Mouse (Mus musculus) midbrain, embryonic 11.5 days (tissue): Measurements from ENCODE around the gene Ccl5. TPM values are rescaled to one million over a fixed set of nuclear protein-coding genes. Genes with fewer than 3 reads are reported as not detected.

ENCODE experiments used
- ATAC-seq: fragments of 200-750 bp; cut with Nextera tagmentation; 2 replicates; pipeline ENCODE4 v1.8.0; 2017; ENCODE audit warnings: moderate TSS enrichment, moderate library complexity; ENCODE audit not compliant: low FRiP score
- DNase-seq: peaks from one replicate; pipeline ENCODE4 v3.0.0; 2015; ENCODE audit warnings: low spot score; ENCODE audit errors: missing footprints
- H3K27ac ChIP-seq: fragments of 300-500 bp; sonication (generic); 2 replicates; pipeline ENCODE4 v1.5.1; 2014; ENCODE audit warnings: low read depth, low read length
- H3K27me3 ChIP-seq: fragments of 300-500 bp; sonication (generic); 2 replicates; pipeline ENCODE4 v1.6.1; 2014; ENCODE audit warnings: mild to moderate bottlenecking, low read length, moderate library complexity, mixed read lengths; ENCODE audit not compliant: control insufficient read depth, insufficient read depth
- H3K36me3 ChIP-seq: fragments of 300-500 bp; sonication (generic); 2 replicates; pipeline ENCODE4 v1.6.1; 2014; ENCODE audit warnings: mild to moderate bottlenecking, low read length, moderate library complexity, mixed read lengths; ENCODE audit not compliant: control insufficient read depth, insufficient read depth
- H3K4me1 ChIP-seq: fragments of 300-500 bp; sonication (generic); 2 replicates; pipeline ENCODE4 v1.6.1; 2014; ENCODE audit warnings: low read length; ENCODE audit not compliant: control insufficient read depth, insufficient read depth
- H3K4me2 ChIP-seq: fragments of 300-500 bp; sonication (generic); 2 replicates; pipeline ENCODE4 v1.6.1; 2014; ENCODE audit warnings: mild to moderate bottlenecking, moderate library complexity
- H3K4me3 ChIP-seq: fragments of 300-500 bp; sonication (generic); 2 replicates; pipeline ENCODE4 v1.5.1; 2014; ENCODE audit warnings: low read depth, low read length
- H3K9ac ChIP-seq: fragments of 300-500 bp; sonication (generic); 2 replicates; pipeline ENCODE4 v1.6.1; 2014; ENCODE audit warnings: low read length
- H3K9me3 ChIP-seq: fragments of 300-500 bp; sonication (generic); 2 replicates; pipeline ENCODE4 v1.6.1; 2016; ENCODE audit warnings: low read length; ENCODE audit not compliant: control insufficient read depth
- WGBS: fragments of 180-500 bp; shearing (Covaris S2); extraction: QIAGEN DNeasy Blood & Tissue Kit; methylation state at CpG from one replicate; pipeline ENCODE4 v1.1.7; 2014; 5-methylcytosine and 5-hydroxymethylcytosine counted together
- polyA plus RNA-seq: library from polyadenylated mRNA; unstranded; fragments of >200 nt; fragmentation: Nextera tagmentation; extraction: Ambion mirVana; gene quantifications from 2 replicates; pipeline ENCODE4 v1.2.1, GENCODE M21; 2014

Ccl5 gene
- polyA plus RNA-seq = not detected in 2 replicates

DNA sequence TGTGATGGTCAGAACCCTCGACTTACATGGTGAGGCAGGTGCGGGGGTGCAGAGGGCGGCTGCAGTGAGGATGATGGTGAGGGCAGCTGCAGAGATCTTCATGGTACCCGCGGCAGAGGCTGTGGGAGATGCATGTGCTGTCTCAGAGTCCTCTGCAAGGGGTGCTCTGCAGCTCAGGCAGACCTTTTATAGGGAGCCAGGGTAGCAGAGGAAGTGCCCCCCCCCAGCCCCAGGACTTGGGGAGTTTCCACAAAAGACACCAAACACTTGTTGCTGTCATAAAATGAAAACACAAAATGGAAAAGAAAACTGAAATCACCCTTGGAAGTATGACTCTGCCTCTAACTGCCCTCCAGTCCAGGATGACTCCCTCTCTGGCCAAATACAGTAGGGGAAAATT is at the start of gene Ccl5:
Gene Ccl5, minus strand, starts transcription at position 159 of the 400 bp plus-strand sequence.
- Histone ChIP-seq H3K9me3 (no peaks in the 10 kb centered on the region), H3K9ac (no peak within 1 kb of the TSS), H3K4me3 (no peak within 1 kb of the TSS), H3K4me2 (no peak within 1 kb of the TSS), H3K27me3 (no peaks in the 10 kb centered on the region), H3K27ac (no peak within 1 kb of the TSS), H3K36me3 (no peaks in the 10 kb centered on the region), H3K4me1 (no peaks in the 10 kb centered on the region)
- WGBS = 88% methylated on average over 5 of the region's 5 CpGs
- ATAC-seq (no peak), DNase-seq (no peak)

DNA sequence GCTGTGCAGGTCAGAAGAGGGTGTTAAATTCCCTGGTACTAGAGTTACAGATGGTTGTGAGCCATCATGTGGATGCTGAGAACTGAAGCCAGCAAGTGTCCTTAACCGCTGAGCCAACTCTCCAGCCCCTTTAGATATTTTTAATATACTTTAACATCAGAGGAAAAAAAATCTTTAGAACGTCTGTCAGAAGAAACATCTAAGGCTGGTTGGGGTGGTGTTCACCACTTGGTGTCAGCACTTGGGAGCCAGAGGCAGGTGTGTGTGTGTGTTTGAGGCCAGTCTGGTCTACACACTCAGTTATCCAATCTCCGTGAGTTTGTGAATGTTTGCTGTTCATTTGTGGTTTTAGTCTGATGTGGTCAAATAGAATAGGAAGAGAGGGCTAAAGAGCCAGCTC is 48.7 kb upstream of the Ccl5 start:
- H3K4me2 ChIP-seq = no peak overlapping the region
- 87% methylated on average over 3 of the region's 3 CpGs for WGBS
- no peak for ATAC-seq

DNA sequence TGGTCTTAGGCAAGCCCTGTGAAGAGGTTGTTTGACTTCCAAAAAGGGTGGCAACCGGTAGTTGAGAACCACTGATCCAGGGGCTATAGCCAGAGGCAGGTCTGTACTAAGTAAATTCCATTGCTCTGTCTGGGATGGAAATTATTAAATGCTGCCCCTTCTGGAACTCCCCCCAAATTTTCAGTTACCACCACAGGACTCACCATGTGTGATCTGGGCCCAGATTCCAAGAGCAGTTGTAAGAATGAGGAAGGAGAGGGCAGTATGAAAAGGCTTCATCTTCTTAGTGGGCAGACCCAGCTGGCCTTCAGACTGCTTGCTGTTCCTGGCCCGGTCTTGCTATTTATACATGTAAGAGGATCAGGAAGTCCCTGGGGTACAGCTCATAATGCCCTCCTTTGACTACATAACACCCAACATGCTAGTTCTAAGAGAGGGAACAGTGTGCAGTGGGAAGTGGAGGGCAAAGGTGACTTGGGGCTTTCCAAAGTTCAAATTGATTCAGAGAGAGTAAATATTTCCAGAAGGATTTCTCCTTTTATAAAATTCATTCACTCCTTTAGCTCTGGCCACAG is 48.0 kb upstream of the Ccl5 start, which contains the start of gene Ccl9:
Gene Ccl9, minus strand, starts transcription at position 451 of the 575 bp plus-strand sequence.
- no peak for ATAC-seq

More for the DNA sequence above, 48.7 kb upstream of the Ccl5 start:
- H3K9me3 ChIP-seq = no peaks in the 10 kb centered on the region
- no peak for DNase-seq
- H3K4me1 ChIP-seq = no peaks in the 10 kb centered on the region
- H3K4me3 ChIP-seq = no peak overlapping the region
- H3K36me3 ChIP-seq = no peaks in the 10 kb centered on the region
- no peaks in the 10 kb centered on the region for H3K27me3 ChIP-seq
- no peak overlapping the region for H3K27ac ChIP-seq
- H3K9ac ChIP-seq = no peak overlapping the region

DNA sequence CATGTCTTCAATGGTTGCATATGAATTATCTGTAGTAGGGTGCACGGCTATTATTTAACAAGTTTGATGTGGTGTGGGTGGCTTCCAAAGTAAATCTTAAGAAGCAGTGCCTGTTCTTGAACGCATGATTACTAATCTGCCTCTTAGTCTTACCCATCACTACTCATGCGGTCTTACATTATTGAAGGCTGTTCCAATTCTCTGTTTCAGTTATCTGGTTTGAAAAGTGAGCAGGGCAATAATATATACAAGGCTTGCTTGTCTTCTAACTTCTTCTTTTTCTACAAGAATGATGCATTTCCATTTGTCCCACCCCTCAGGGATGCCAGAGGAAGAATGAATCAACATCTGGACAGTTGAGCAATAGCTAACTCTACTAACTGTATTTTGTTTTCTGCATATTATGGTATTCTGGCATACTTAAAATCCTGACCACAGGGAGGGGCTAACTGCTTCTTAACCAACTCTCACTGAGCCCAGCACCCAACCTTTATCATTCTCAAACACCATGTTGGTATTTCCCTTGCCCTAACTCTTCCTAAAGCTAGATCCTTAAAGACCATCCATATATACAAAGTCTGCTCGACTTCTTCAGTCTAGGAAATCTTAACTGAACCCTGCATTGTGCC is 46.7 kb upstream of the Ccl5 start:
- DNase-seq = no peak
- 86% methylated on average over 4 of the region's 4 CpGs for WGBS
- H3K27ac ChIP-seq = no peak overlapping the region
- no peak overlapping the region for H3K4me2 ChIP-seq
- no peaks in the 10 kb centered on the region for H3K27me3 ChIP-seq
- H3K36me3 ChIP-seq = no peaks in the 10 kb centered on the region
- no peaks in the 10 kb centered on the region for H3K9me3 ChIP-seq
- H3K4me3 ChIP-seq = no peak overlapping the region
- H3K4me1 ChIP-seq = no peaks in the 10 kb centered on the region
- no peak overlapping the region for H3K9ac ChIP-seq
- no peak for ATAC-seq

More for the DNA sequence above, 48.0 kb upstream of the Ccl5 start, which contains the start of gene Ccl9:
- no peak within 1 kb of the TSS for H3K9ac ChIP-seq
- WGBS = 55% methylated on average over 2 of the region's 2 CpGs
- DNase-seq = no peak
- H3K9me3 ChIP-seq = no peaks in the 10 kb centered on the region
- H3K4me2 ChIP-seq = no peak within 1 kb of the TSS
- H3K4me1 ChIP-seq = no peaks in the 10 kb centered on the region
- H3K4me3 ChIP-seq = no peak within 1 kb of the TSS
- no peaks in the 10 kb centered on the region for H3K36me3 ChIP-seq
- H3K27ac ChIP-seq = no peak within 1 kb of the TSS
- no peaks in the 10 kb centered on the region for H3K27me3 ChIP-seq

DNA sequence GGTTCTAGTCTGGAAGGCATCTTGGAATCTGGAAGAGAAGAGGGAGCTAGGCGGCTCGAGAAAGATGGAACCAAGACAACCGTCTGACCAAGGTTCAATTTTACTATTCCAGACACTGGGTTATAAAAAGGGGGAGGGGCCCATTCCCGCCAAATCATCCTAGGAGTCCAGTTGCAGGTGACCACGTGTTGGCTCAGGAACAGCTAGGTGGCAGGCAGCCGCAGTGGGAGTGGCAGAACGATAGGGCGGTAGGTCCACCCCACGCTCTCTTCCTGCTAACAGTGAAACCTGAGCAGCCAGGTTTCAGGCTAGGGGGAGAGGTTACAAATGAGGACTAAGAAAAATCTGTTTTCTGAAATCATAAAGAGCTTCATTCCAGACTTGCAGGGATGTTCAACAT is 42.5 kb upstream of the Ccl5 start:
- Histone ChIP-seq H3K4me1 (no peaks in the 10 kb centered on the region), H3K4me2 (no peak overlapping the region), H3K36me3 (no peaks in the 10 kb centered on the region), H3K27me3 (no peaks in the 10 kb centered on the region), H3K4me3 (no peak overlapping the region), H3K9me3 (no peaks in the 10 kb centered on the region), H3K27ac (no peak overlapping the region), H3K9ac (no peak overlapping the region)
- no peak for ATAC-seq
- 73% methylated on average over 9 of the region's 9 CpGs for WGBS
- DNase-seq = no peak

DNA sequence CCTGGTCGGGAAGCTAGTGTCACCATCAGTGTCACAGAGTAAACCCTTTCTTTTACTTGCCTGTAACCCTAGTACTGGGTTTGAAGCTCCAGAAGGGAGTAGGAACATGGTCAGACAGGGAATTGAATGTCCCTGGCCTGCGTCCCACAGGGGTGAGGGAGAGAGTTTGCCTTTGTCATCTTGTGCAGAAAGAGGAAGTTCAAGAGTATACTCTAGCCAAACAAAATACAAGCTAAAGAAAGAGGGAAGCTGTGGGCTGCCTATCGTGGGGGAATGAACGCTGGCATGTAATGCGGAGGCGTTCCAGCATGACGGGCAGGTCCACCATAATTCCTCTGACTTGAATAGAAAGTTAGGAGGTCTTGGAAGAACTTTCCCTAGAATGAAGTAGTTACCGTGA is 41.9 kb upstream of the Ccl5 start:
- Histone ChIP-seq H3K27ac (no peak overlapping the region), H3K9me3 (no peaks in the 10 kb centered on the region), H3K4me1 (no peaks in the 10 kb centered on the region), H3K4me3 (no peak overlapping the region), H3K27me3 (no peaks in the 10 kb centered on the region), H3K4me2 (no peak overlapping the region), H3K9ac (no peak overlapping the region), H3K36me3 (no peaks in the 10 kb centered on the region)
- DNase-seq (no peak), ATAC-seq (no peak)
- WGBS = 92% methylated on average over 8 of the region's 8 CpGs

DNA sequence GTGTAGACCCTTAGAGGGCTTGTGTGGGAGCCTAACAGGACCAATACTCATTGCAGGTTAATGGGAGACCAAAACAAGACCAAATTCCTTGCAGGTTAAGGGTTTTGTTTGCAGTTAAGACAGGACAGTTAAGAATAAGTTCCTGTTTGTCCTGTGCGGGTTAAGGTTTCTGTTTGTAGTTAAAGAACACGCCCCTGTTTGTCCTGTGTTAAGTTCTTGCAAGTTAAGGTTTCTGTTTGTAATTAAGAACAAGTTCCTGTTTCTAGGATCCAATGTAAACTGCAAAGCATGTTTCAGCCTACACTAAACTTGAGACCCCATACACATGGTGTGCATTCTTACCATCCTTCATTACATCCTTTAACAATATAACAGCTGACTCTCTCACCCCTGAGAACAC is 39.9 kb upstream of the Ccl5 start:
- no peaks in the 10 kb centered on the region for H3K9me3 ChIP-seq
- no peaks in the 10 kb centered on the region for H3K36me3 ChIP-seq
- no peak overlapping the region for H3K4me3 ChIP-seq
- peak; percentile 39 for DNase-seq
- no peaks in the 10 kb centered on the region for H3K4me1 ChIP-seq
- no peak overlapping the region for H3K27ac ChIP-seq
- no peak for ATAC-seq
- H3K9ac ChIP-seq = no peak overlapping the region
- H3K27me3 ChIP-seq = no peaks in the 10 kb centered on the region
- no peak overlapping the region for H3K4me2 ChIP-seq
- 80% methylated on average over 2 of the region's 2 CpGs for WGBS

DNA sequence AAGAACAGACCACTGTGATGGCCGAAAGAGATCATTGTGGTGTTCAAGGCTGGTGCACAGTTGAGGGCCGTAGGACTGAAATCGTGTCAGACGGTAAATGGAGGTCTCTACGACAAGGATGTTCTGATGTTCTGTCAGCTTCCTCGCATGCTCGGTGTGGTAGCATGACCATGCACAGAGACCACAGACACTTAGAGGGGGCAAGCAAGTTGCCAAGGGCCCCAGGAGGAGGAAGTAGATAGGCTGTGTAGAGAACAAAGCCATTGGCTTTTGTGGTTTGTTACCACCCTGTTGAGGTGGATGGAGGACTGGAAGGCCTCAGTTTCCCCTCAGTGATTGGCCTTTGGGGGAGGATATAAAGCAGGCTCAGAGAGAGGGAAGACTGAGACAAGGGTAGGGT is 38.9 kb upstream of the Ccl5 start:
- H3K4me3 ChIP-seq = no peak overlapping the region
- no peak overlapping the region for H3K4me2 ChIP-seq
- WGBS = 91% methylated on average over 7 of the region's 7 CpGs
- no peak overlapping the region for H3K9ac ChIP-seq
- H3K27me3 ChIP-seq = no peaks in the 10 kb centered on the region
- no peaks in the 10 kb centered on the region for H3K4me1 ChIP-seq
- H3K9me3 ChIP-seq = no peaks in the 10 kb centered on the region
- H3K27ac ChIP-seq = no peak overlapping the region
- DNase-seq (no peak), ATAC-seq (no peak)
- H3K36me3 ChIP-seq = no peaks in the 10 kb centered on the region

DNA sequence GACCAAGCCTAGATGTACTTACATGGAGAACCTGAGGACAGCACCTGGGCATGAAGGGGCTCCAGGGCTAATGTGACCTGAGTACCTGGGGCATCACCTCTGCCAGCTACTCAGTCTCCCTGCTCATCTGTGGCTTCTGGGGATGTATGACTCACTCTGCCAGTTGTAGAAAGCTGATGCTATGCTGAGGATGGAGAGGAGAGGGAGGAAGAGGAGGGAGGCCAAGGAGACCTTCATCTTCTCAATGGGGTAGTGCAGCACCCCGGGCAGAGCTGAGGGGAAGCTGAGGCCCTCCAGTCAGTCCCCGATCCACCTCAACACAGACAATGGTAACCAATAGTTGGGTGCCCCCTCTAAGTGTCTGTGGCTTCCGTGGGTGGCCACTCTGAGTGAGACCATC is 38.5 kb upstream of the Ccl5 start:
- 93% methylated on average over 3 of the region's 3 CpGs for WGBS
- H3K36me3 ChIP-seq = no peaks in the 10 kb centered on the region
- no peak overlapping the region for H3K4me2 ChIP-seq
- ATAC-seq = no peak
- no peaks in the 10 kb centered on the region for H3K27me3 ChIP-seq
- H3K4me1 ChIP-seq = no peaks in the 10 kb centered on the region
- peak; percentile 21 for DNase-seq
- H3K27ac ChIP-seq = no peak overlapping the region
- H3K4me3 ChIP-seq = no peak overlapping the region
- H3K9me3 ChIP-seq = no peaks in the 10 kb centered on the region
- H3K9ac ChIP-seq = no peak overlapping the region
